Mouse (Mus musculus) limb, embryonic 12.5 days (tissue): ENCODE data around the gene Hibch. TPM values are rescaled to one million over a fixed set of nuclear protein-coding genes. Genes with fewer than 3 reads are reported as not detected.
"Not testable (repeated sequence)": the region's sequence is repeated elsewhere in the genome, so short reads cannot be mapped to it uniquely, and the experiment has no call there.

Experiments used
- ATAC-seq: fragments of 200-750 bp; cut with Nextera tagmentation; 2 replicates; pipeline ENCODE4 v1.8.0; 2017; ENCODE audit warnings: low read depth, moderate TSS enrichment; ENCODE audit not compliant: insufficient number of reproducible peaks, insufficient read depth, low FRiP score, low TSS enrichment
- H3K27ac ChIP-seq: fragments of 300-500 bp; sonication (generic); 2 replicates; pipeline ENCODE4 v1.5.1; 2016; ENCODE audit warnings: mild to moderate bottlenecking, moderate library complexity
- H3K27me3 ChIP-seq: fragments of 300-500 bp; sonication (generic); 2 replicates; pipeline ENCODE4 v1.6.1; 2016; ENCODE audit warnings: mild to moderate bottlenecking, moderate library complexity
- H3K36me3 ChIP-seq: fragments of 300-500 bp; sonication (generic); 2 replicates; pipeline ENCODE4 v1.6.1; 2016; ENCODE audit warnings: mild to moderate bottlenecking, moderate library complexity
- H3K4me1 ChIP-seq: fragments of 300-500 bp; sonication (generic); replicated peaks from 2 replicates; pipeline ENCODE4 v1.6.1; 2016
- H3K4me2 ChIP-seq: fragments of 300-500 bp; sonication (generic); 2 replicates; pipeline ENCODE4 v1.6.1; 2016; ENCODE audit warnings: mild to moderate bottlenecking, moderate library complexity
- H3K4me3 ChIP-seq: fragments of 300-500 bp; sonication (generic); replicated peaks from 2 replicates; pipeline ENCODE4 v1.5.1; 2016; ENCODE audit warnings: mild to moderate bottlenecking
- H3K9ac ChIP-seq: fragments of 300-500 bp; sonication (generic); replicated peaks from 2 replicates; pipeline ENCODE4 v1.6.1; 2016; ENCODE audit warnings: mild to moderate bottlenecking, moderate library complexity
- H3K9me3 ChIP-seq: fragments of 300-500 bp; sonication (generic); 2 replicates; pipeline ENCODE4 v1.6.1; 2016; ENCODE audit warnings: mild to moderate bottlenecking, moderate library complexity
- WGBS: fragments of 180-500 bp; shearing (Covaris S2); methylation state at CpG from one replicate; pipeline ENCODE4 v1.1.7; 2016; 5-methylcytosine and 5-hydroxymethylcytosine counted together
- polyA plus RNA-seq: library from polyadenylated mRNA; unstranded; fragments of >200 nt; fragmentation: Nextera tagmentation; extraction: Ambion mirVana; gene quantifications from 2 replicates; pipeline ENCODE4 v1.2.1, GENCODE M21; 2016

Gene Hibch
- polyA plus RNA-seq, 1 experiment from 2014 or later, result 26.2 TPM

DNA sequence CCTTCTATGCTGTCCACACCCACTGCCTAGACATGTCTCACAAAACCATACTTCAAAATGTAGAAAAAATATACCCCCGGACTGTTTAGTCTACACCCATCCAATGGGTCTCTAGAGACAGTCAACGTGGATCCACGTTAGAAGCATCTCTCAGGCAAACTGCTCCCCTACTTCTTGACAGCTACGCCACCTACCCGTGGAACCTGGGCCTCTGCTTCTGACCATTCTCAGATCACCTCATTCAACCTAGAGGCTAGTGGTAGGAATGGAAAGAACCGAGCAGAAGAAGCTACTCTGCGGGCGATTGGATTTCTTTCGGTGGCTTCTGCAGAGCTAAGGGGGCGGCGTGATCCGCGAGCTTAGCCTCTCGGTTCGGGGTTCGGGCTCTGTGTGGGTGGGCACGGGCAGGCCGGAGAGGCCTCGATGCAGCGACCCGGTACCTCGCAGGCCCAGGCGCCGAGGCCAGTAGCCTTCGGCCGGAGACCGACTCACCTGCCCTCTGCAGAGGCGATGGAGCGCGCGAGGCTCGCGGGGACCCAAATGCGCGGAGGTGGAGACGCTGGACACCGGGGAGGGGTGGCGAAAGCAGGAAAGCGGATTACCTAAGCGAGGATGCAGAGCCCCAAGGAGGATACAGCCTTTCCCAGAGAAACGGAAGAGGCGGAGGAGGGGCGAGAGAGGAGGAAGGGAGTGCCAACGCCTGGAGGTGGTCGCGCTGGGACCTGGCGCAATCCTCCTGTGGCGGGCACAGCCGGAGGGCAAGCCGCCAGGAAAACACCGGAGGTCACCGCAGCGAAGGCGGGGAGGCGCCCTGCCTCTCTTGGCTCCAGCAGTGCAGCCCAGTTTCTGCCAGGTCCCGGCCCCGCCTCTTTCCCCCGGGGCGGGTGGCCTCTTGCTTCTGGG is 27.6 kb upstream of the Hibch start, which contains the start of gene Inpp1:
TSS of gene Inpp1 (minus strand) at position 779 of the 903 bp plus-strand sequence.
- peak; percentile 86 for ATAC-seq
- peak within 1 kb of the TSS; percentile 75 for H3K4me3 ChIP-seq
- WGBS, result under 1% methylated on average over 59 of the region's 59 CpGs
- H3K4me1 ChIP-seq, result peaks cover 18% of the 10 kb centered on the region
- peaks cover 6% of the 10 kb centered on the region; the same call in 1 of the 2 replicates for H3K36me3 ChIP-seq
- H3K27me3 ChIP-seq, result no peaks in the 10 kb centered on the region
- H3K9me3 ChIP-seq, result no peaks in the 10 kb centered on the region
- H3K9ac ChIP-seq, result peak within 1 kb of the TSS; percentile 85
- peak within 1 kb of the TSS; percentile 74 for H3K4me2 ChIP-seq
- H3K27ac ChIP-seq, result peak within 1 kb of the TSS; percentile 85

DNA sequence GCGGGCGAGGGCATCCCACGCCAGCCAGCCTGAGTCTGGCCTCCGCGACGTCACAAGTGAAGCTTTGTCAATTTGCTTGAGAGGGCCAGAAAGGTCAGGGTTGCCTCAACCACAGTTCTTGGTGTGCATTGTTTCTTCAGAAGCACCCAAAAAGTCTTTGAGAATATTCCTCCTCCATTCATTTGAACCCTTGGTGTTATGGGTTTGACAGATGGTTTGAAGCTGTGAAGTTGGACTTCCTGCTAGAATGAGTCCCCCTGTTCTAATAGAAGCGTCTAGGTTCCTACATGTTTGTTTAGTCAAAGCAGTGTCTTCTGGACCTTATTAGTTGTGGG is 26.9 kb upstream of the Hibch start:
- Histone ChIP-seq H3K36me3 (peaks cover 3% of the 10 kb centered on the region; the same call in 1 of the 2 replicates), H3K9ac (peak overlapping the region; percentile 85), H3K27ac (peak overlapping the region; percentile 85), H3K4me3 (peak overlapping the region; percentile 75), H3K4me2 (peak overlapping the region; percentile 74), H3K4me1 (peaks cover 18% of the 10 kb centered on the region), H3K9me3 (no peaks in the 10 kb centered on the region), H3K27me3 (no peaks in the 10 kb centered on the region)
- 7% methylated on average over 7 of the region's 7 CpGs for WGBS
- ATAC-seq, result no peak

DNA sequence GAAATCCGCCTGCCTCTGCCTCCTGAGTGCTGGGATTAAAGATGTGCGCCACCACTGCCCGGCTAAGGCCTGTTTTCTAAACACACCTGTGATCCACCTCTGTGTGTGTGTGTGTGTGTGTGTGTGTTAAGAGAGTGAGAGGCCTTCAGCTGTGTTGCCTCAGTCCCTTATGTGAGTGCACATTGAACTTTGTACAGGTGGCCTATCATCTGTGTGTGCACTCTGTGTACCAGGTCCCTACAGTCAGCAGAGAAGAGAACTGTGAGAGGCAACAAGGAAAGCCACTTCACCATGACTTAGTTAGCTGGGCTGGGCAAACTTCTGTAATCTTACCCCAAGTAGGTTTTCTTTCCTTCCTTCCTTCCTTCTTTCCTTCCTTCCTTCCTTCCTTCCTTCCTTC is 5.6 kb upstream of the Hibch start:
- ATAC-seq, result no peak
- no peak overlapping the region for H3K4me2 ChIP-seq
- H3K9me3 ChIP-seq, result no peaks in the 10 kb centered on the region
- no peak overlapping the region for H3K4me3 ChIP-seq
- no peak overlapping the region for H3K9ac ChIP-seq
- H3K27ac ChIP-seq, result no peak overlapping the region
- 98% methylated on average over 3 of the region's 3 CpGs for WGBS
- no peaks in the 10 kb centered on the region for H3K27me3 ChIP-seq
- H3K36me3 ChIP-seq, result no peaks in the 10 kb centered on the region
- no peaks in the 10 kb centered on the region for H3K4me1 ChIP-seq

DNA sequence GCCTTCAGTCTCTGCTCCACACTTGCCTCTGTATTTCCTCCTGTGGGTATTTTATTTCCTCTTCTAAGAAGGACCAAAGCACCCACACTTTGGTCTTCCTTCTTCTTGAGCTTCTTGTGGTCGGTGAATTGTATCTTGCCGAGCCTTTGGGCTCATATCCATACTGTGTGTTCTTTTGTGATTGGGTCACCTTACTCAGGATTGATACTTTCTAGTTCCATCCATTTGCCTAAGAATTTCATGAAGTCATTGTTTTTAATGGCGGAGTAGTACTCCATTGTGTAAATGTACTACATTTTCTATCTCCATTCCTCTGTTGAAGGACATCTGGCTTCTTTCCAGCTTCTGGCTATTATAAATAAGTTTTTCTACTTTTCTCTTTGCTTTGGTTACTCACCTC is 375 bp upstream of the Hibch start:
- H3K9ac ChIP-seq, result no peak overlapping the region
- peak overlapping the region; percentile 56 for H3K4me3 ChIP-seq
- no peaks in the 10 kb centered on the region for H3K9me3 ChIP-seq
- WGBS, result 23% methylated on average over 3 of the region's 3 CpGs
- H3K27ac ChIP-seq, result no peak overlapping the region
- no peaks in the 10 kb centered on the region for H3K36me3 ChIP-seq
- peak overlapping the region; percentile 71 for H3K4me2 ChIP-seq
- H3K27me3 ChIP-seq, result no peaks in the 10 kb centered on the region
- ATAC-seq, result peak; percentile 26
- peaks cover 7% of the 10 kb centered on the region; the same call in 1 of the 2 replicates for H3K4me1 ChIP-seq

DNA sequence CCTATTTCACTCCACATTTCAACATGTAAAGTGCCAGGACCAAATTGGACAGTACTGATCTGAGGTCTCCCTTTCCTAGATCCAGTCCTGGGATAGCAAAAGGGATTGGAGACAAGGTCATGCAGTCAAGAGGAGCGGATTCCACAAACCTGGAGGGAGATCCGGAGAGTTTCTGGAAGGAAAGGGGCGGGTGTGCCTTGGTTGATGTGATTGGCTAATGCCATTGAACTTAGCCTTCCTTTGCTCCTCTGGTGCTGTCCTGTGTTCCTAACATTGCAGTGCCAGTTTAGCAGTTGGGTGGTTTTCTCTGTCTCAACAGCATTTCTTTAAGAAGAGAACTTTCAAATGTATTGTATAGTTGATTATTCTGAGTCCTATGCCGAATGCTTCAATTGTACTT is 1.8 kb downstream of the Hibch start:
- no peak for ATAC-seq
- WGBS, result 84% methylated on average over 4 of the region's 4 CpGs

DNA sequence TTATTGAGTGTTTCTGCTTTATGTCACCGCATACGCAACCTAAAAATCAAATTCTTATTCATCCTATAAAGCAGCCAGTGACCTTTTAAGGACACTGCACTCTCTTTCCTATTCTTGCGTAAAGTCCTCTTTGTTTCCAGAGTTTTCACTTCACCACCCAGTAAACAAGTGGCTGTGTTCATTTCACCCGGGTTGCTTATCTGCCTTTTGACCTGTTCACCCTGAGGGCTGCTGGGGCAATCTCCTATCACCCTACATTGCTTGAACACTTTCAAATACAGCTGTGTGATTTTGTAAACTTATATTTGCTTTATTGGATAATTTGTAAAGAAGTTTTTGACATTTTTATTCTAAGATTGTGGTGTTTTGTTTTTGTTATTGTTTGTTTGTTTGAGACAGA is 4.7 kb downstream of the Hibch start:
- no peak overlapping the region for H3K4me3 ChIP-seq
- H3K9ac ChIP-seq, result no peak overlapping the region
- no peaks in the 10 kb centered on the region for H3K9me3 ChIP-seq
- H3K4me1 ChIP-seq, result peaks cover 7% of the 10 kb centered on the region; the same call in 1 of the 2 replicates
- H3K27ac ChIP-seq, result no peak overlapping the region
- no peak overlapping the region for H3K4me2 ChIP-seq
- no peaks in the 10 kb centered on the region for H3K27me3 ChIP-seq
- no peak for ATAC-seq
- 85% methylated on average over 4 of the region's 4 CpGs for WGBS
- no peaks in the 10 kb centered on the region for H3K36me3 ChIP-seq

More for the DNA sequence above, 1.8 kb downstream of the Hibch start:
- Histone ChIP-seq H3K4me2 (no peak overlapping the region), H3K27ac (no peak overlapping the region), H3K9me3 (no peaks in the 10 kb centered on the region), H3K36me3 (no peaks in the 10 kb centered on the region), H3K4me3 (no peak overlapping the region), H3K27me3 (no peaks in the 10 kb centered on the region), H3K4me1 (peaks cover 7% of the 10 kb centered on the region; the same call in 1 of the 2 replicates), H3K9ac (no peak overlapping the region)

DNA sequence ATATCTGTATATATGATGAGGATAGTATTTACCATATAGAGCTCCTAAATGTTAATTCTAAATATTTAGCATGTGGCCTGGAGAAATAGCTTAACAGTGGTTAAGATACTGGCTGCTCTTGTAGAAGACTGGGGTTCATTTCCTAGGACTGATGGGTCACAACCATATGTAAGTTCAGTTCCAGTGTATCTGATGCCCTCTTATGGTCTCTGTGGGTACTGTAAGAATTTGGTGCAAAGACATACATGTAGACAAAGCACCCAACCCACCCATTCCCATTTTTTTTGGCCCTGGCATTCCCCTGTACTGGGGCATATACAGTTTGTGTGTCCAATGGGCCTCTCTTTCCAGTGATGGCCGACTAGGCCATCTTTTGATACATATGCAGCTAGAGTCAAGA is 9.3 kb downstream of the Hibch start:
- not testable (repeated sequence) for H3K4me1 ChIP-seq, H3K27me3 ChIP-seq, H3K4me3 ChIP-seq, H3K36me3 ChIP-seq, H3K4me2 ChIP-seq, H3K9me3 ChIP-seq, ATAC-seq, H3K9ac ChIP-seq, H3K27ac ChIP-seq
- WGBS, result 75% methylated on average over 1 of the region's 1 CpGs

DNA sequence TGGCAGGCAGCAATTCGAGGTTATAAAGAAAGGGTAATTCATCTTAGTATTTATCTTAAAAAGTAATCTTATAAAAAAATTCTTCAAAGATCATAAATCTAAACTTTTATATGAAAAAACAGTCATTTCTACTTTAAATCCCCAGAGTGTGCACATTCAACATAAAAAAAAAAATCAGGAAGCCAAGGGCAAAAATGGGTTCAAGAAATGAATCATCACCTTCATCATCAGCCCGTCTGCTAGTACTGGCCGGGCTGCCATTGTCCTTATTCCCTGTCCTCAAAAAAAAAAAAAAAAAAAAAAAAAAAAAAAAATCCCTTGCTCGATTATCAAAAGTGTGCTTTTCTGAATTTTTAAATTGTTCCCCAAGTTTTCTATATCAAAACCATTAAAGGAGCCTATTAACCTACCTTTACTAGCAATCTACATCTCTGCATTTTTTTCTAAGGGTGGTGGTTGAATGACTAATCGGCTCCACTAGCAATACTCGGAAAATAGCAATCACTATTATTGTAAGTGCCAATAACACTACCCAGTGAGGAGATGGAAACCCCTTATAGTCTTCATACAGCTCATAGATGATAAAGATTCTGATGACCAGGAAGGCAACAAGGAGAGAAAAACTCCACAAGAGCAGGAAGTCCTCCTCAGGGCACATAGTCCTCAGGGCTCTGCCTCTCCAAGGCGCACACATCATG is 11.3 kb downstream of the Hibch start:
- Histone ChIP-seq H3K4me1 (no peaks in the 10 kb centered on the region), H3K36me3 (peaks cover 7% of the 10 kb centered on the region; the same call in 1 of the 2 replicates), H3K4me3 (no peak overlapping the region), H3K9me3 (no peaks in the 10 kb centered on the region), H3K9ac (no peak overlapping the region), H3K27me3 (no peaks in the 10 kb centered on the region), H3K27ac (no peak overlapping the region), H3K4me2 (no peak overlapping the region)
- ATAC-seq, result no peak
- 84% methylated on average over 7 of the region's 7 CpGs for WGBS

DNA sequence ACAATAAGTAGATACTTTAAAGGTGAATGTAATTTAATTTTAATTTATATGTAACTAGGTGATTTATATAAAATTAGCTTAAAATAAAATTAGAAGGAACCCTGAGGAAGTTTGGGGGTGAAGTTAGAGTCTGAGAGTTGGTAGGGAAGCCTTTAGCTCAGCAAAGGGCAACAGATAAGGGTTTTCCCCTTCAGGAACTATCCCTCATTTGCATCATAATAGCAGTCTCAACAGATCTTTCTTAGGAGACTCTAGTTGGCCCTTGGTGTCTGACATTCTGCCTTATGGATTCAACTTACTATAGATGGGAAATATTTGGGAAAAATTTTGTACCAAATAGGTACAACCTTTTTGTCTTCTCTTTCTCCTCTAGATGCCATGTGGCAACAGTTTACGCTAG is 19.5 kb downstream of the Hibch start:
- no peaks in the 10 kb centered on the region for H3K27me3 ChIP-seq
- no peak overlapping the region for H3K4me2 ChIP-seq
- no peak for ATAC-seq
- WGBS, result 94% methylated on average over 1 of the region's 1 CpGs
- peaks cover 7% of the 10 kb centered on the region; the same call in 1 of the 2 replicates for H3K36me3 ChIP-seq
- H3K27ac ChIP-seq, result no peak overlapping the region
- H3K4me3 ChIP-seq, result no peak overlapping the region
- H3K9me3 ChIP-seq, result no peaks in the 10 kb centered on the region
- H3K4me1 ChIP-seq, result no peaks in the 10 kb centered on the region
- H3K9ac ChIP-seq, result no peak overlapping the region

DNA sequence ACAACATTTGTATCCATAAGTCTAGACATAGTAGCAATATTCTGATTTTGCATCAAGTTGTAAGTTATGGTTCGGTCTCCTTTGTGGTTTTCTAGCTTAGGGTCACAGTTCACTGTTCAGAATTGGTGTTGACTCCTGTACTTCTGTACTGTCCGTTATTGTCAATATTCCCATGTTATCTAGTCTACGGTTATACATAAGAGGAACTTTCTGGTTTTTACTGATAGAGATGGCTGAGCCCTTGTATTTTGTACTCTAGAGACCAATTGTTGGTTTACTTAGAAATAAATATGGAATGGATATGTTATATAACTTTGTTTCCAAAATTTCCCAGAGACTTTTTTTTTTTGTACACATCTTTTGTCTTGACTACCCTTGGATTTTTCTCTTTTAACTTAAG is 21.3 kb downstream of the Hibch start:
- Histone ChIP-seq H3K9ac (no peak overlapping the region), H3K27ac (no peak overlapping the region), H3K4me3 (no peak overlapping the region), H3K36me3 (no peaks in the 10 kb centered on the region; the same call in 1 of the 2 replicates), H3K4me2 (no peak overlapping the region), H3K9me3 (no peaks in the 10 kb centered on the region), H3K4me1 (no peaks in the 10 kb centered on the region), H3K27me3 (no peaks in the 10 kb centered on the region)
- WGBS, result 97% methylated on average over 3 of the region's 3 CpGs
- ATAC-seq, result no peak

DNA sequence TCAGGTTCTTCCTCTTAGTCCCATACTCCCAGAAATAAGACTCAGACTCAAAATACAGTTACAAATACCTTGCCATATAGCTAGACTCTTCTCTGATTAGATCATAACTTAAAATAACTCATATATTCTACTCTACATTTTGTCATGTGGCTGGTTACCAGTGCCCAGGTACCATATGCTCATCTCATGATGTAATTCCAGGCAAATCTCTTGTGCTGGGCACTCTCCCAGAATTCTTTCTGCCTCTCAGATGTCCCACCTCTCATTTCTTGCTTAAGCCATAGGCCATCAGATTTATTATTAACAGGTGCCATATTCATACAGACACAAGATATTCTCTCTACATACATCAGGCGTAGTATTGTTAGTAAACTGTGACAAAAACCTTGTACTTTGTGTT is 23.1 kb downstream of the Hibch start:
- no peak overlapping the region for H3K4me2 ChIP-seq
- WGBS, result 90% methylated on average over 1 of the region's 1 CpGs
- H3K36me3 ChIP-seq, result peaks cover 5% of the 10 kb centered on the region; the same call in 1 of the 2 replicates
- H3K4me3 ChIP-seq, result no peak overlapping the region
- no peaks in the 10 kb centered on the region for H3K9me3 ChIP-seq
- no peak overlapping the region for H3K9ac ChIP-seq
- no peaks in the 10 kb centered on the region for H3K4me1 ChIP-seq
- H3K27me3 ChIP-seq, result no peaks in the 10 kb centered on the region
- no peak for ATAC-seq
- H3K27ac ChIP-seq, result no peak overlapping the region
